Mouse (Mus musculus) hindbrain, embryonic 11.5 days (tissue): ENCODE results near the gene Rexo4. TPM values are rescaled to one million over a fixed set of nuclear protein-coding genes. Genes with fewer than 3 reads are reported as not detected.
A peak's percentile ranks its signal among the peaks of the same experiment; 100 is the strongest.

Experiments
- ATAC-seq: fragments of 200-750 bp; cut with Nextera tagmentation; 2 replicates; pipeline ENCODE4 v1.8.0; 2017; ENCODE audit warnings: mild to moderate bottlenecking, moderate TSS enrichment, moderate library complexity; ENCODE audit not compliant: low FRiP score
- DNase-seq: peaks from one replicate; pipeline ENCODE4 v3.0.0-alpha.2; 2015; ENCODE audit warnings: low spot score
- H3K27ac ChIP-seq: fragments of 300-500 bp; sonication (generic); 2 replicates; pipeline ENCODE4 v1.5.1; 2014; ENCODE audit warnings: mild to moderate bottlenecking, low read depth, low read length
- H3K27me3 ChIP-seq: fragments of 300-500 bp; sonication (generic); 2 replicates; pipeline ENCODE4 v1.6.1; 2014; ENCODE audit warnings: mild to moderate bottlenecking, low read length, moderate library complexity, mixed read lengths; ENCODE audit not compliant: control insufficient read depth, insufficient read depth
- H3K36me3 ChIP-seq: fragments of 300-500 bp; sonication (generic); 2 replicates; pipeline ENCODE4 v1.6.1; 2014; ENCODE audit warnings: mild to moderate bottlenecking, low read length, moderate library complexity, mixed read lengths; ENCODE audit not compliant: control insufficient read depth, insufficient read depth
- H3K4me1 ChIP-seq: fragments of 300-500 bp; sonication (generic); replicated peaks from 2 replicates; pipeline ENCODE4 v1.6.1; 2014; ENCODE audit warnings: low read length, mixed read lengths; ENCODE audit not compliant: control insufficient read depth, insufficient read depth
- H3K4me2 ChIP-seq: fragments of 300-500 bp; sonication (generic); replicated peaks from 2 replicates; pipeline ENCODE4 v1.6.1; 2014; ENCODE audit warnings: mild to moderate bottlenecking, low read depth, low read length
- H3K4me3 ChIP-seq: fragments of 300-500 bp; sonication (generic); 2 replicates; pipeline ENCODE4 v1.5.1; 2014; ENCODE audit warnings: low read depth, low read length
- H3K9ac ChIP-seq: fragments of 300-500 bp; sonication (generic); 2 replicates; pipeline ENCODE4 v1.6.1; 2014; ENCODE audit warnings: low read depth, low read length
- H3K9me3 ChIP-seq: fragments of 300-500 bp; sonication (generic); 2 replicates; pipeline ENCODE4 v1.6.1; 2016; ENCODE audit warnings: low read length; ENCODE audit not compliant: control insufficient read depth
- WGBS: fragments of 180-500 bp; shearing (Covaris S2); extraction: QIAGEN DNeasy Blood & Tissue Kit; methylation state at CpG from one replicate; pipeline ENCODE4 v1.1.7; 2014; 5-methylcytosine and 5-hydroxymethylcytosine counted together
- polyA plus RNA-seq: library from polyadenylated mRNA; unstranded; fragments of >200 nt; fragmentation: Nextera tagmentation; extraction: Ambion mirVana; gene quantifications from 2 replicates; pipeline ENCODE4 v1.2.1, GENCODE M21; 2014

The Rexo4 gene
- polyA plus RNA-seq, 1 experiment from 2014 or later: 50.5 TPM

DNA sequence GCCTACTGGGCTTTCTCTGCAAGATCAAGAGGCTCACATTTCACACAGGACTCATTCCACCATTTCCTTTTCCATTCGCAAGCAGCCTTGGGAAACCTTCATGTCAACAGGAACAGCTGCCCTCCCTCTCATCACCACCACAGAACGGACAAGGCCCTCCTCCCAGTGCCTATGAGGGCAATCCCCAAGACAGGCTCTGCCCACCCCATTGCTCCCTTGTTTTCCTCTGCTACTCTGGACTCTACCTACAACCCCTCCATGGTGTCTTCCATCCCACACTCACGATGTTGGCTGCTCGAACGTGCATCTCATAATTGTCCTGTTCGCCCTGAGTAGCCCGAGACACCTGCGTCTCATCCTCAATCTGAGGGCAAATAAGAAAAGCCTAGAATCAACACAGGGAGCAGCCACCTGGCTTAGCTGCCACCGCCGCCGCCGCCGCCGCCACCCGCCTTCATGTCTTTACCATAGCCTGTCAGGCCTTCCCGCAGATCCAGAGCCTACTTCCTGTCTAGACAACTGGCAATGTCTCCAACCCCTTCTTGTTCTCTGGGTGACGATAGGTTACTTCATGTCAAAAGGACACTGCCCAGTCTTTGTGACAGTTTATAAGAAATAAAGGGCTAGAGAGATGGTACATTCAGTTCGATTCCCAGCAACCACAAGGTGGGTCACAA is 55.3 kb downstream of the Rexo4 start:
- 87% methylated on average over 18 of the region's 18 CpGs for WGBS
- Histone ChIP-seq H3K4me3 (peak overlapping the region; percentile 89; the same call in 1 of the 2 replicates), H3K9me3 (no peaks in the 10 kb centered on the region), H3K27ac (no peak overlapping the region), H3K36me3 (peaks cover 13% of the 10 kb centered on the region), H3K4me2 (peak overlapping the region; percentile 52), H3K4me1 (peaks cover 12% of the 10 kb centered on the region), H3K9ac (peak overlapping the region; percentile 17; the same call in 1 of the 2 replicates), H3K27me3 (no peaks in the 10 kb centered on the region)
- ATAC-seq: no peak
- DNase-seq: no peak

DNA sequence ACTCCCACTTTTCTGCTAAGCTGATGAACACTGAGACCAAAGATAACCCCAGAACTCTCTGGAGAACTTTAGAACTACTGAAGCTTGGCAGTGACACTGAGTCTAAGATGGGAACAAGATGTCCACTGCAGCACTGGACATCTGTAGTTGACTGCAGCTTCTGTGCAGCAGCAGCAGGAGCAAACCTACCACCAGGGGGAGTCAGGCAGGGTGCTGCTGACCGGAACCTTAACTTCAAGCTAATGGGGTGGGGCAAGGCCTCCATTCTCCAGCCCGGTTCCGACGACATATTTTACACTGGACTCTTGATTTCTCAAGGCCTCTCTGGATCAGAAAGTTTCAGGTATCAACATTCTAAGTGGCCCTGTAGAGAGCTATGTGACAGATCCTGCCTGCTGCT is 57.1 kb downstream of the Rexo4 start:
- Histone ChIP-seq H3K9me3 (no peaks in the 10 kb centered on the region), H3K4me2 (no peak overlapping the region), H3K4me3 (no peak overlapping the region), H3K4me1 (peaks cover 11% of the 10 kb centered on the region), H3K9ac (no peak overlapping the region), H3K27me3 (no peaks in the 10 kb centered on the region), H3K27ac (no peak overlapping the region), H3K36me3 (peaks cover 5% of the 10 kb centered on the region)
- WGBS: 76% methylated on average over 4 of the region's 4 CpGs
- DNase-seq (peak; percentile 68), ATAC-seq (no peak)

DNA sequence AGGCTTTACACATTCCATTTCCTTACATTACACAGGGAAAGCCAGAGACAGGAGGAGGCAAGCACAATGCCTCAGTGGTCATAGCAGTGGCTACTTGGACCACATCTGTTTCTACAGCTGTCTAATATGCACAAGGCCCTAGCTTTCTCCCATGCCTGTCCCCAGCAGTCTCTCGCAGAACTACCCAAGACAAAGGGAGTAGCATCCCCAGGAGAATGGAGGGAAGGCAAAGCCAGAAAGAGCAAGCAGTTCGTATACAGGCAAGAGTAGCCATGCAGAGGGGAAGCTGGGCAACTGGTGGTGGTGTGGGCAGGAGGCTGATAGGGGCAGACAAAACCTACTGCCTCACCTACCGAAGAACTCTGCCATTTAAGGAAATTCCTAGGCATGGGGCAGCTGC is 57.8 kb downstream of the Rexo4 start:
- DNase-seq (no peak), ATAC-seq (no peak)
- Histone ChIP-seq H3K4me1 (peaks cover 12% of the 10 kb centered on the region), H3K27ac (no peak overlapping the region), H3K4me3 (no peak overlapping the region), H3K36me3 (peaks cover 3% of the 10 kb centered on the region; the same call in 1 of the 2 replicates), H3K4me2 (no peak overlapping the region), H3K9ac (no peak overlapping the region), H3K9me3 (no peaks in the 10 kb centered on the region), H3K27me3 (no peaks in the 10 kb centered on the region)
- 91% methylated on average over 3 of the region's 3 CpGs for WGBS

GRCm38 (mm10) chr2:26905936-26906335 is 58.2 kb downstream of the Rexo4 start:
- H3K4me3 ChIP-seq: no peak overlapping the region
- H3K27ac ChIP-seq: no peak overlapping the region
- no peak overlapping the region for H3K4me2 ChIP-seq
- H3K36me3 ChIP-seq: peaks cover 3% of the 10 kb centered on the region; the same call in 1 of the 2 replicates
- DNase-seq: no peak
- H3K9ac ChIP-seq: no peak overlapping the region
- no peaks in the 10 kb centered on the region for H3K9me3 ChIP-seq
- H3K4me1 ChIP-seq: peaks cover 12% of the 10 kb centered on the region
- WGBS: 85% methylated on average over 2 of the region's 2 CpGs
- no peak for ATAC-seq
- no peaks in the 10 kb centered on the region for H3K27me3 ChIP-seq

Other genes starting within 250 kb of the Rexo4 start
- gene Abo, start 99.4 kb downstream of the Rexo4 start, polyA plus RNA-seq: not detected in 2 replicates
- gene Surf6, start 61.5 kb downstream of the Rexo4 start, polyA plus RNA-seq: 16.7 and 18.4 TPM in 2 replicates
- gene Med22, start 53.7 kb downstream of the Rexo4 start, polyA plus RNA-seq: 77.3 and 88.9 TPM in 2 replicates
- gene Rpl7a, start 53.6 kb downstream of the Rexo4 start, polyA plus RNA-seq: 627 and 628 TPM in 2 replicates
- 44.6 and 50.7 TPM in 2 replicates for gene Surf2, start 48.0 kb downstream of the Rexo4 start, polyA plus RNA-seq
- gene Surf1, start 47.9 kb downstream of the Rexo4 start, polyA plus RNA-seq: 52.9 and 53.9 TPM in 2 replicates
- 140 and 143 TPM in 2 replicates for gene Surf4, start 30.5 kb downstream of the Rexo4 start, polyA plus RNA-seq
- not detected in 2 replicates for gene Stkld1, start 30.3 kb downstream of the Rexo4 start, polyA plus RNA-seq
- not detected in 2 replicates for gene Adamts13, start 9.0 kb upstream of the Rexo4 start, polyA plus RNA-seq
- 91.7 and 98.9 TPM in 2 replicates for gene Cacfd1, start 45.5 kb upstream of the Rexo4 start, polyA plus RNA-seq
- 1.1 and 2.3 TPM in 2 replicates for gene Slc2a6, start 63.6 kb upstream of the Rexo4 start, polyA plus RNA-seq
- gene Mymk, start 107.8 kb upstream of the Rexo4 start, polyA plus RNA-seq: 1.9 and 3.6 TPM in 2 replicates
- gene Adamtsl2, start 115.0 kb upstream of the Rexo4 start, polyA plus RNA-seq: 5.6 and 6.2 TPM in 2 replicates
- 0.23 and 0.43 TPM in 2 replicates for gene Fam163b, start 178.1 kb upstream of the Rexo4 start, polyA plus RNA-seq
- 2.4 and 2.6 TPM in 2 replicates for gene Dbh, start 200.8 kb upstream of the Rexo4 start, polyA plus RNA-seq